Mouse (Mus musculus) T-cell, adult 66 days (primary cell): ENCODE results near the gene Gm49366. TPM values are rescaled to one million over a fixed set of nuclear protein-coding genes. Genes with fewer than 3 reads are reported as not detected.

Experiments
- total RNA-seq, 2 experiments: library from RNA; stranded (reverse); gene quantifications; 3 replicates in 1 of 2; 4 replicates in 1 of 2; pipeline ENCODE4 v1.2.4; 2023

The Gm49366 gene
- total RNA-seq, result not detected

GRCm38 (mm10) chr12:84038691-84039111 is at the start of gene Gm49366:
TSS of gene Gm49366 (plus strand) at chr12:84038935.

DNA sequence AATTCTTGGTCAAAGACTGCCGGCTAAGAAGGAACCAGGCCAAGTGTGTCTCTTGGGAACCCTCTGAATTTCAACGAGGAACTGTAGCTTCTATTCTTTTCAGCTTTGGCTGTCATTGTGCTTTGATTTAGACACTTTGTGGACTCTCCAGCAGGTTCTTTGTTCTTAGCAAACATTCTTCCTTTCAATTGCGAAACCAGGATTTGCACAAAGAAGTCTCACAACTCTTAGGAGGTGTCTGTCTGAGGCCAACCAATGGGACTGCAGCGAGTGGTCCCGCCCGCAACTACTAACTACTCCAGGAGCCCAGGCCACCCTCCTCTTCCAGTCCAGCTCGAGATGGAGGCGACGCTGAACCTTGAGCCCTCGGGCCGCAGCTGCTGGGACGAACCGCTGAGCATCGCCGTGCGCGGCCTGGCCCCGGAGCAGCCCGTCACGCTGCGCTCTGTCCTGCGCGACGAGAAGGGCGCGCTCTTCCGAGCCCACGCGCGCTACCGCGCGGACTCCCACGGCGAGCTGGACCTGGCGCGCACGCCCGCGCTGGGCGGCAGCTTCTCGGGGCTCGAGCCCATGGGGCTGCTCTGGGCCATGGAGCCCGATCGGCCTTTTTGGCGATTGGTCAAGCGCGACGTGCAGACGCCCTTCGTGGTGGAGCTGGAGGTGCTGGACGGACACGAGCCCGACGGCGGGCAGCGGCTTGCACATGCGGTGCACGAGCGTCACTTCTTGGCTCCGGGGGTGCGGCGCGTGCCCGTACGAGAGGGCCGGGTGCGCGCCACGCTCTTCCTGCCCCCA is 29.4 kb upstream of the Gm49366 start, which contains the start of gene Acot1:
TSS of gene Acot1 (plus strand) at position 320 of the 795 bp plus-strand sequence.

DNA sequence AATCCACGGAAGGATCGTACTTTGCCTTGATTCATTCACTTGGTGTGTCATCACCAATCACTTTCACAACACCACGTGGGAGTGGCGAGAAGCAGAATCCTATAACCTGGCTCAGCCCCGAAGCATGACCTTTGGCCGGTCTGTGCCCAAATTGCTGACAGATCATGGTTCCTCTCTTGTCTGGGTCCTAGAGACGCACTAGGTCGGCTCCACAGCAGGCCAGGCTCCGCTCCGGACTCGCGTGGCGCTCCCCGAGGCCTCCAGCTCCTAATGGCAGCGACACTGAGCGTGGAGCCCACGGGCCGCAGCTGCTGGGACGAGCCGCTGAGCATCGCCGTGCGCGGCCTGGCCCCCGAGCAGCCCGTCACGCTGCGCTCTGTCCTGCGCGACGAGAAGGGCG is 494 bp upstream of the Gm49366 start, which contains the start of gene Acot4:
TSS of gene Acot4 (plus strand) at position 139 of the 400 bp plus-strand sequence.

GRCm38 (mm10) chr12:84051937-84052474 is 13.3 kb downstream of the Gm49366 start, which contains the start of gene Acot3:
TSS of gene Acot3 (plus strand) at chr12:84052144.

GRCm38 (mm10) chr12:84068986-84069385 is 30.3 kb downstream of the Gm49366 start, which contains the start of gene Acot5:
TSS of gene Acot5 (plus strand) at chr12:84069325.

DNA sequence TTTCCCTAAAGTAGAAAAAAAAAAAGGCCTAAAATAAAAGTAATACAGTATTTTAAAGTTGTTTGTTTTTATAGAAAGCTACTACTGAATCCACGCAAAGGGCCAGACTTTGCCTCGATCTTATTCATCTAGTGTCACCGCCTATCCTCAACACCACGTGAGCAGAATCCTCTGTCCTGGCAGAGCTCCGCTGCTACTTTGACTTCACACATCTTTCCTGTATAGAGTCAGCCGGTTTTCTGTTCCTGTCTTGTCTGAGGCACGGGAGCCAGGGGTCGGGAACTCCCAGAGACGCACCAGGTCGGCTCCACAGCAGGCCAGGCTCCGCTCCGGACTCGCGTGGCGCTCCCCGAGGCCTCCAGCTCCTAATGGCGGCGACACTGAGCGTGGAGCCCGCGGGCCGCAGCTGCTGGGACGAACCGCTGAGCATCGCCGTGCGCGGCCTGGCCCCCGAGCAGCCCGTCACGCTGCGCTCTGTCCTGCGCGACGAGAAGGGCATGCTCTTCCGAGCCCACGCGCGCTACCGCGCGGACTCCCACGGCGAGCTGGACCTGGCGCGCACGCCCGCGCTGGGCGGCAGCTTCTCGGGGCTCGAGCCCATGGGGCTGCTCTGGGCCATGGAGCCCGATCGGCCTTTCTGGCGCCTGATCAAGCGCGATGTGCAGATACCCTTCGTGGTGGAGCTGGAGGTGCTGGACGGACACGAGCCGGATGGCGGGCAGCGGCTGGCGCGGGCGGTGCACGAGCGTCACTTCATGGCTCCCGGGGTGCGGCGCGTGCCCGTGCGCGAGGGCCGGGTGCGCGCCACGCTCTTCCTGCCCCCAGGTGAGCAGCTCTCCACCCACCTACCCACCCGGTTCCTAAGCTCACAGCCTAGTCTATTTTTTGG is 62.1 kb downstream of the Gm49366 start, which contains the start of gene Acot6:
TSS of gene Acot6 (plus strand) at position 51 of the 889 bp plus-strand sequence.

Other genes with a start within 250 kb of the Gm49366 start
- gene Numb, start 117.0 kb upstream of the Gm49366 start, total RNA-seq, result 10 to 100 TPM; 58.5 to 62.4 TPM
- gene Riox1, start 88.3 kb upstream of the Gm49366 start, total RNA-seq, result 10 to 100 TPM; 25.0 to 28.7 TPM
- gene Heatr4, start 54.1 kb upstream of the Gm49366 start, total RNA-seq, result under 1 TPM in 1 of 2 experiments, not detected in 1; 0.30 TPM
- 10 to 100 TPM; 54.4 to 63.1 TPM for gene Acot2, start 51.1 kb upstream of the Gm49366 start, total RNA-seq
- gene Acot1, start 29.4 kb upstream of the Gm49366 start, total RNA-seq, result 1 to 10 TPM; 1.9 to 5.7 TPM
- gene Acot4, start 556 bp upstream of the Gm49366 start, total RNA-seq, result under 1 TPM in 1 of 2 experiments, not detected in 1; 0.15 TPM
- gene Acot3, start 13.2 kb downstream of the Gm49366 start, total RNA-seq, result not detected
- not detected for gene Acot5, start 30.4 kb downstream of the Gm49366 start, total RNA-seq
- 1 to 10 TPM; 3.1 to 3.6 TPM for gene Acot6, start 61.7 kb downstream of the Gm49366 start, total RNA-seq
- gene Dnal1, start 75.4 kb downstream of the Gm49366 start, total RNA-seq, result 1 to 10 TPM in 1 of 2 experiments, under 1 TPM in 1; 0.89 to 1.0 TPM
- gene Pnma1, start 109.6 kb downstream of the Gm49366 start, total RNA-seq, result 1 to 10 TPM; 8.5 to 9.0 TPM
- 10 to 100 TPM; 90.8 to 95.5 TPM for gene Elmsan1, start 179.9 kb downstream of the Gm49366 start, total RNA-seq
- gene Ptgr2, start 246.3 kb downstream of the Gm49366 start, total RNA-seq, result 10 to 100 TPM; 17.4 to 19.6 TPM